Mouse (Mus musculus): Measurements from ENCODE around the gene Phldb2.
A peak's percentile ranks its signal among the peaks of the same experiment; 100 is the strongest.

Gene Phldb2

DNA sequence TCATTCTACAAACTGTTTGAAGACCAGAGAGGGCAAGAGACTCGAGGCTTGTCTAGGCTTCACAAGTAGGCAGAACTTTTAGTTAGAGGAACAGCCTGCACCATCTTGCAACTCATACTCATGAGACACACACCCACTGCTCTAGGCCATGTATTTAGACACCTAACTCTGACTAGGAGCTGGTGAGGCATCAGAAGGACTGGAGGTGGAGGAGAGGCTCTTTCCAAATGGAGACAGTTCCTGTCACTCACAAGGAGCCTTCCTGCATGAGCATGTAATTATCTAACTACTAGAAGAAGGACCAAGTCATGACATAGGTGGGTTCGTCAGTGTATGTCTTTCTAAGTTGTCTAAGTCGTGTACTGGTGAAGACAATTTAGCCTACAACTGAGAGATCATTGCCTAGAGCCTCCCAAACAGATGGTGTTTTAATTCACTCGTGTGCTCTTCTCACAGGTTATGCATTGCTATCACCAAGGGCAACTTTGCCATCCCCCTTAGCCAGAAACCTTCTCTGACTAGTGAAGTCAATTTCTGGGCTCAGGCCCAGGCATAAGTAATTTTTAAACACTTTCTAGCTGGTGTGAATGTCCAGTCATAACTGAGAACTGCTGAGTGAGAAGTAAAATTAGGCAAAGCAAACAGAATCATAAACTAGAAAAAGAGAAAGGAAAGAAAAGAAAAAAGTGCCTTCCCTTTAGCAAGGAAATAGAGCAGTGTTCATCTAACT, 62.8 kb downstream of the Phldb2 start:
- no peak for DNase-seq

DNA sequence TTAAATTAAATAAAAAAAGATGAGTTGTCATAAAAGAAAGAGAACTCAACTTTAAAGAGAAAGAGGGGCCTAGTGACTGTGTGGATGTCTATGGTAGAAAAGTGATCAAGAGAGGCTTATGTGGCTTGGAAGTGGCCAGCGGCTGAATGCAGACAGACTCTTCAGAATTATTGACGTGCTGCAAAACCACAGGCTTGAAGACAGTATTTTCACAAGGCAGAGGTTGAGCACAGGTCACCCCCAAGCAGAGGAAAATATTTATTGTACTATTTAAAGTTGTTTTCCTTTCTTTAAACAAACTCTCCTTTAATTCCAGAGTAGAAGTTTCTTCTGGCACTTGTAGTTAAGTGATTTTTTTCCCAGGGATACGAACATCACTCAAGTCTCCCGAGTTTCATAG, 63.8 kb downstream of the Phldb2 start:
- peak; percentile 77 to 81 for DNase-seq

DNA sequence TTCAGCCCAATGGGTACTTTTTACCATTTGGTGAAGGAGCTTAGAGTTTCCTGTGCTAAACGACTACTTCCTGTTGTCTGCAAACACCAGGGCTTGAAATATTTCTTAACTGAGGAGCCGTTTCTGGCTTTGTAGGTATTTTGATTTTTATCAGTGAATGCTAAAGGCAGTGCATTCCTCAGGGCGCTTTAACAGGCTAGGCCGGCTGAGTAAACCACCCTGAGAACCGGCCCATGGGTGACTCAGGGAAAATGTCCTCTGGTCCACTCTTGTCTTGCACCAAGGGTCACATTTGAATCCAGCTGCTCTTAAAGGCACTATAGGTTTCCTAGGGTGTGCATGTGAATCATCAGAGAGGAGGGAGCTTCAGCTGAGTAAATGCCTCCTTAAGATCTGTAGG, 66.8 kb downstream of the Phldb2 start:
- DNase-seq = peak; percentile 34 to 48

DNA sequence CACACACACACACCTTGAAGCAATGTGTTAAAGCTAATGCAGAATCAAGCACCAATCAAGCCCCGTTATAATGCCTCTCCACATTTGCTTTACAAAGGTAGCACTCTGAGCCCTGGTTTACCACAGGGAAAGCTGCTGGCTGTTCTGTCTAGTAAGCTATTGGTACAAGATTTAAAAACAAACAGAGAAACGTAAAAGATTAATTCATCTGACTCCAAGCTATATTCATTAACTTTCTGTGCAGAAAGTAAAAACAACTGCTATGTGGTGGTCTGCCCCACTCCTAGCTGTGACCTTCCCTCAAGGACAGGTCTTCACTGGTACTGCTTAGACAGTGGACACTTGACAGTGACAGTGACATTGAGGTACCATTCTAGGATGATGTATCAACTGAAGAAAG, 69.2 kb downstream of the Phldb2 start:
- no peak for DNase-seq

DNA sequence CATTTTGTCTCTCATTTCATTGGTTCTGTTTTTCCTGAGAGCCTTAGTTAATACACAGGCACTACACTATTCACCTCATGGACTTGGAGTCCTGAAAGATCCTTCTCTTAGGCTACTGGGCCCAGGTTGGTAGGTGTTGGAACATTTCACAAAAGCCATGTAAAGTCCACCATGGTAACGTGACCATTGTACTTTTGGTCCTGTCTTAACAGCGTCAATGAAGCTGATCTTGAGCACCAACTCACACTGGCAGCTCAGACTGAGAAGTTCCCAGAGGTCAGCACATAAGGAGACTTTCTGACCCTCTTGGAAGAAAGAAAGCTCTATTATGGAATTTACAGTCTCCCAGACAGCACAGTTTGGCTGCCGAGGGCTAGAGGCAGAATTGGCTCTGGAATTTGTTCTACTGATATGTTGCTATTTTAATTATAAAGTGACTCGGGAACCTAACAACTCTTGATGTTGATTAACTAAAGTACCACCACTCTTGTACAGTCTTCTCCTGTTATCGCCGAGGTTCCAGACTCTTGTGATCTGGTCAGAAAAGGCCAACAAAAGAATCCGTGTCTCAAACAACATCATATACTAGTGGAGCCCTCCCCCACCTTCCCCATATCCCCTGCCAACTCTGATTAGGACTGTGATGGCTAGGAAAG, 72.1 kb downstream of the Phldb2 start:
- DNase-seq = no peak

DNA sequence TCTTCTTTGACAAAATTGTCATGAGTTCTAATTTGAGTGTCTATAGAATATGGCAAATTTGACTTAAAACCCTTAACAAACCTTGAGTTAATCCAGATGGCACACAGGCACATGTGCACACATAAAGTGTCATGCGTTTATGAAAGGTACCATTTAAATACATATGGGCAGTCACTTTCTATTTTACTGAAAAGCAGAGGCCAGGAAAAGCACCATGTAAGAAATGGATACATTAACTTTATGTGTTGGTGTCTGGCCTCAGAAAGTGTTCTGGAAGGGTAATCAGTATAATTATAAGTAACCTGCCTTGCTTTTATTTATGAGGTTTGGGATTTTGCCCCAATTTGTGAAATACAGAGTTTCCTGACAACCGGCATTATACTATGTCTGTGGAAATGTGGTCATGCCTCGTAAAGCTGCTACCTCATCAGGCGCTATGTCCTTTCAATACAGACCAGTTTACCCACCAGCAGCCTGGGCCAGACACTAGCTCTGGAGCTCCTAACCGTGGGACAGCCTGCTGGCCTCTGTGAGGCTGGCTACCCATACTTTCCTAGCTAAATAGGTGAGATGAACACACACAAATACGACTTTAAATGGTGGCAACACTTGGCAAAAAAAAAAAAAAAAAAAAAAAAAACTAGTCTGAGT, 73.2 kb downstream of the Phldb2 start:
- DNase-seq = no peak

DNA sequence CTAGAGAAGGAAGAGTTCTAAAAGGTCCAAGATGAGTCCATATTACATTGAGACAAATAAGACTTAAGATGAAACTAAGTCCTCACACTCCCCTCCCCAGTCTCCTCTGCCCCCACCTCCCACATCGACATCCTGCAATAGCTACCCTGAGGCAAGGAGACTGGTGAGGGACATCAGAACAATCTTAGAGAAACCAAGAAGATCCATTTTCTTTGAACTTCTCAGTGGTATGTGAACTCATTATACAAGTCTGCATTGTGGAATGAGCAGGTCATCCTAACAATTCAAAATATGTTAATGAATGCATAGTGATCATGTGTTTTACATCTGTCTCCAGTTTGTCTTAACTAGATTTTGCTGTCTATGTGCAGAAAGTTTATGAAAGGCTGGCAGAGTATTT, 75.7 kb downstream of the Phldb2 start:
- no peak for DNase-seq

DNA sequence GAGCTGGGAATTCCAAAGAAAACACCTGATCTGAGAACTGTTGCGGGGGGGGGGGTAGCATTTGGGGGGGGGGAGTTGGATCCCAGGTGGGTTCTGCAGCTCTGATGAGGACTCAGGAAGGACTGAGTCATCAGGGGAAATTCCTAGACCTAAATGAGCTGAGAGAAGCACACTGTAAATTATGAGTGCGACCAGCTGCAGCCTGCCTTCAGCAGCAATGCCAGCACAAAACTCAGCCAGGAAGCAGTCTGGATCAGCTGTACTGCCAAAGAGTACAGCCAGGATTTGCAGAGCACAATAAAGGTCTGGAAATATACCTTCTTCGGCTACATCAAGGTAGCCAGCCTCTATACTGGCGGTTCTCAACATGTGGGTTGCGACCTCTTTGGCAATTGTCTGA, 76.2 kb downstream of the Phldb2 start:
- DNase-seq = no peak

DNA sequence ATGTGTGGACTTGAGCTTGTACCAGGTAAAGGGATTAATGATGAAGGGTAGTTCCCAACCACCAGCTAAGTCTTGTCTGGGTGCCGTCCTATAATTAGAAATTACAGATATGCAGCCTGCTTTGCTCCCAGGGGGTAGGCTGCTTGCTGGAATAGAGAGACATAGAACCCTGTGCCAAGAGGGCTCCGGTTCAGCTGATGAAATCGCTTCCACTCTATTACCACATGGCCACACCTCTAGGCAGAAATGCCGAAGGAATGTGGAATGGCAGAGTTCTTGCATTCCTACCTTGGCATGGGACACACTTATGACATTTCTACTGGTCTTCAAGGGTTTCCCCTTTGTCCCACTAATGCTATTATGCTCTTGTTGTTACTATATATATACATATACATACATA, 80.0 kb downstream of the Phldb2 start:
- peak; percentile 79 to 88 for DNase-seq

DNA sequence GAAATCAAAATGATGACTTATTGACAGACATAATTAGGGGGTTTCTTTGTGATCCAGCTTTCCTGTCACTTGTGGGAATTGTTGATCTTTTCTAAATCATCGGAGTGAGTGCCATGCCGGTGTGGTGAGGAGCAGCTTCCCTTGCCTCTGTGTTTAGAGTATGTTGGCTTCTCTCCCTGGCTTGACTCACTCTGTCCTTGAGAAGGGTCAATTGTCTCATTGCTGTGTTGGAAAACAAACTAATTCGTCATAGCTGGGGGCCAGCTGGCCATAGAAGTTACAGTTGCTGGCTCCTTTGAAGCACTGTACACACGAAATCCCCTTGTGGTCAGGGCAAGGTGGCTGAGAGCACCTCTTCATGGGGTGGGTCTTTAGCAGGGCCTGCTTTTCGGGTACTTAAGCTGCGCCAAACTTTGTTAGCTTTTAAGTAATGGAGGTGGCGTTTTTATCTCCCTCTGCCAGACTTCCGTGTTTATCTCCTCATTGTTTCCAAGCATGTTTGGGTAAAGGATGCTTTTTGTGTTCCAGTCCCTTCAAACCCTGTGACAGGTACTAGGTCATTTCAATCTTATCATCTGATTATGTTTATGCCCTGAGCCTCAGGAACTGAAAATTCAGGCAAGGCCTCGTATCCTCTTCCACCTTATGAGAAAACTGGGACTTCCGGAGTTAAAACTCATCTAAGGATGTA, 82.0 kb downstream of the Phldb2 start:
- peak; percentile 63 to 81 for DNase-seq

DNA sequence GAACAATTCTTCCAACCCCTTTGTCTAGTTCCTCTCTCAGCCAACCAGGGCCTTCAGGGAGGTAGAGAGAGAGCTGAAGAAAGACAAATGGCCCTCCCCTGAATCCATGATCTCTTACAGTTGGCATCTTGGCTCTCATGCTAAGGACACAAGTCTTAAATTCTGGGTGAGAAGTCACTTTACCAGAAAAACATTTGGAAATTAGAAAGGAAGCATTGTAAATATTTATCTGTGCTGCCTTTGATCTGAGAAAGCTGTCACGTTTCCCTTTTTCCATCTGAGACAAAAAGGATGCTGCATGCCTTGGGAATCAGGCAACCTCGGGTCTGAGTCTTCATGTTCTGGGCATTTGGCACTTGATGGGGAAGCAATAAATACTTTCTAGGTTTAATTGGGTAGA, 82.7 kb downstream of the Phldb2 start:
- DNase-seq = peak in 1 of 2 experiments; percentile 9

DNA sequence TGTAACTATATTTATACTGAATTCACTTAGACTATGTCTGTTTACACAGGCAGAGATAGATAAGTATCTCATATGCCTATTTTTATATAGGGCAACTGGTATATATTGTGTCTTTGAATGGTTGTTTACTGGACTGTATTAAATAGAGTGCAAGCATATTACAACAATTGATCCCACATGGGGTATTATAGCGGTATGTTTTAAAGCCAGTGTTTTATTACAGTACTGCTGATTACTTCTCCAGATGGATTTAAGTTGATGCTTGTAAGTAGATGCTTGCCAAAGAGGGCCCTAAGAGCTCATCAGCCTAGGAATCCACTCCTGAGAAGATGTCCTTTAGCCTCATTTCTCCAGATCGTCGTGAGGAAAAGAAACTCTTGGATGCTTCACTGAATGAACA, 84.4 kb downstream of the Phldb2 start:
- DNase-seq = no peak

DNA sequence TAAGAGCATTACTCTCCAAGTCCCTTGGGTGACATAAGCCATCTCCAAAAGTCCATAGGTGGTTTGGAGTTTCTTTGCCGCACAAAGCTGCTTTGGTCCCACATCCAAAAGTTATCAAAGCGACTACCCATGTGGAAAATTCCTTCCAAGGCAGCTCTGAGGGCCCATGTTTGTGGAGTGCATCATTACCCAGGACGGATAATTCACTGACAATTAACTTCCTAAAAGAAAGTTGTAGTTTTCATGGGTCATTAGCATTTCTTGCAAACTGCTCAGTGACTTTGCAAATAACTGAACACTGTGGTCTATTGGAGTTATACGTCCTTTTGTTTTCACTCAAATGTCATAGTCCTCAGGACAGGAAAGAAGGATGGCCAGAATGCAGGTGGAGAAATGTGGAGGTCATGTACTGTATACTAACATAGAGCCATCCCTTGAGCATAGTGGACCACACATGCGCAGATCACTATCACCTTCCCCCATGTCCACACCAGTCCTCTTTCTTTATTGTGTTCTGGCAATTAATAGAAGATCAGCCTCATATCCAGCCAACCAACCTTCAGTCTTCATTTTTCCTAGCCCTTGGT, 96.0 kb downstream of the Phldb2 start:
- no peak for DNase-seq

DNA sequence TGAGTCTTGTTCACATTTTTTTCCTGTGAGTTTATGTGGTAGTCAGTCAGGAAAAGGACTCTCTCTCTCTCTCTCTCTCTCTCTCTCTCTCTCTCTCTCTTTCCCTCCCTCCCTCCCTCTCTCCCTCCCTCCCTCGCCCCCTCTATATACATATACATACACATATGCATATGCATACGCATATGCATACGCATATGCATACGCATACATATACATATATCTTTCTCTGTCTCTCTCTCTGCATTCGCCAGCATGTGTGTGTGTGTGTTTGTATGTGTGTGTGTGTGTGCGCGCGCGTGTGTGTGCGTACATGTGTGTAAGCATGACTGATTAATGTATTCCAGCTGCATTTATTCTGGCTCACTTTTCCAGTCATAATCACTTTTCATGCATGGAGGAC, 98.9 kb downstream of the Phldb2 start:
- DNase-seq = no peak

DNA sequence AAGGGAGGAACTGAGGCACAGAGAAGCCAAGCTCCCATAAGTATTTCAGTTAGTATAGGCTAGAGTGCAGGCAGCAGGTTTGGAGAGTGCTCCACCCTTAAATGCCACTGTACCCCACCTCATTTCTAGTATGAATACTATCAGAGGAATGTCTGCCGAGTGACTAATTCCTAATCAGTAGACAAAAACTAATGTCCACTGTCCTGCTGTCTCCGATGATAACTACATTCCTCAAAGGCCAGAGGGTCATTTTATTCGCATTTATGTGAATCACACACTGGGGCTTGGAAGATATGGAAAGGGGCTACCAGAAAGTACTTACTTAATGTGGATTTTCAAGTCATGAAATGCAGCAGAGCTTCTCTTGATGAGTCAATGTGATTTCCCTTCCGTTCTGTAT, 104.4 kb downstream of the Phldb2 start:
- DNase-seq = no peak

DNA sequence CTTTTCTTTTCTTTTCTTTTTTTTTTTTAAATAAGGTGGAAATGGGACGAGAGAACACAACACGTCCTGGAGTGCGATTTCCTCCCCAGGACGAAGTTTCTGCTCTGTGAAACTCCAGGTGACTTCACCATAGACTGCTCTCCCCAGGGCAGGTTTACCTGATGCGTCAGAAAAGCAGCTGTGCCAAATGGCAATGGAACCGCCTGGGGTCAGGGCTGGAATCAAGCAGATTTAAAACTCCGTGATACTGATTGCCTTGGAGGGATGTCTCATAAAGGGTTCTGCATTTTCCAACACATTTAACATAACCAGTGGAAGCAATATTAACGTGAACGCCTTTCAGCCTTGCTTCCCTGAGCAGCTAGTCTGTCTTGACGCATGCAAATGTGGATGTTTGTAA, 108.5 kb downstream of the Phldb2 start:
- DNase-seq = peak in 1 of 2 experiments; percentile 36

DNA sequence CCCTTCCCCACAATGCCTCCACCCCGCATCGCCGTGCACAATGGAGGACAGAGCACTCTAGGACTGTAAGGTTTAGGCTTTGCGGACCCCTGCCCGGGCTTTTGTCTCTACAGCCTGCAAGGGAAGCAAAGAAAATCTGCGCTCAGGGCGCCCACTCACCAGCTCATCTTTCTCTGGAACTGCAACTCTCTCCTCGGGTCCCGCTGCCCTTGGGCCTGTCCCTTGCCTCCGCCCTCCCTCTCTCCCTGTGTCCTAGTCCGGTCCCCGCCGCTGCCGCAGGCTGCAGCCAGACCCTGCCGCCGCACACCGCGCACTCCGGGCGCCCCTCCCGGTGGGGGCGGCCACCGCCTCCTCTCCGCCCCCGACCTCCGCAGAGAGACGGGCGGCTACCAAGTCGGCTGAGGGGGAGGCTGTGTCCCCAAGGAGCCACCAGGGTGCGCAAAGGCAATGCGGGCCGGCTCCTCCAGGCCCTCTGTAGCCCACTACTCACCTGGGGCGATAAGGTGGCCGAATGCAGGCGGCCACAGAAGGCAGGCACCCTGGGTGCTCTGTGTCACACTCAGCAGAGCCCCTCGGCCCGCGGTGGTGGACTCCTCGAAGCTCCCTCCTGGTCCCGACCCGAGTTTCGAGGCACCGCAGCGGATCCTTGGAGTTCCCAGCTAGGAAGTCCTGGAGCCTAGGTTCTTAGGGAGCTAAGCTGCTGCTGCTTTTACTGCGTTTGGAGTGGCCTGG, 109.2 kb downstream of the Phldb2 start:
- DNase-seq = peak; percentile 90 to 92

DNA sequence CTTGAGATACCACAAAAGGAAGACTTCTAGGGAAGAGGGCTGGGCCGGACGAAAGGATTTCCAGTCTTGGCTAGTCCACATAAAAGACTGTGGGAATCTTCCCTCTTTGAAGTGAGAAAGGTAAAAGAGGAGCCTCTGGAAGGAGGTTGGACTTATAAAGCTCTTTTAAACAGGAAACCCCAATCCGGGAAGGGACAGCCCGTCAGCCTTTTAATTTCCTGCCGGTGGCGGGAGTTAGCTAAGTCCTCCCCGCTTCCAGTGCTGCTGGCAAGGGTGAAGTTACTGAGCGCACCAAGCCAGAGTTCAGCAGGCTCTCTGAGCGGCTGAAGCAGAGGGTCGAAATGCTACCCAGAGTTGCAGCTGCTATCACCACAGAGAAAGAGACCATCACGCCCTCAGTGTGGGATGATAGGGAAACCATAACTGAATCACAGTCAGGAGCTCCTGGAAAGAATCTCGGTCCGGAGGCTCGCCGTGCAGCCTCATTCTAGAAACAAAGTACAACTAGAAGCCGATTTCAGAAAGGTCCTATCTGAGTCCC, 110.0 kb downstream of the Phldb2 start:
- peak; percentile 63 to 68 for DNase-seq

DNA sequence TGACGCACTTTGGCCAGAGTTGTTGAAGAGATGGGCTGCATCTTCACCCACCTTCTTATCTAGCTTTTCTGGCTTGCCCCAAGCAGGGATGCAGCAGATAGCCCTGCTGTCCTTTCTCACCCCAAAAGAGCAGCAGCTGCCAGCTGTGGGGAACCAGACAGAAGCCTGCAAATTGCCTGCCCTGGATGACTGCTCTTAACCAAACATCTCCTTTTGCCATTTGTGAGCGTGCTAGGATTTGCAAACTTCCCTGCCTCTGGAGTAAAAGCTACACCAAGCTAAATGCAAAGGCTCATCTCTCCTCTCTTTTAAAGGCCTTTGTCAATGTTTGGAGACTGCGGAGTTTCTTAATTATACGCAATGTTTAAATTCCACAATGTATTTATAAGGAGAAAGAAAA, 111.0 kb downstream of the Phldb2 start:
- DNase-seq = no peak

DNA sequence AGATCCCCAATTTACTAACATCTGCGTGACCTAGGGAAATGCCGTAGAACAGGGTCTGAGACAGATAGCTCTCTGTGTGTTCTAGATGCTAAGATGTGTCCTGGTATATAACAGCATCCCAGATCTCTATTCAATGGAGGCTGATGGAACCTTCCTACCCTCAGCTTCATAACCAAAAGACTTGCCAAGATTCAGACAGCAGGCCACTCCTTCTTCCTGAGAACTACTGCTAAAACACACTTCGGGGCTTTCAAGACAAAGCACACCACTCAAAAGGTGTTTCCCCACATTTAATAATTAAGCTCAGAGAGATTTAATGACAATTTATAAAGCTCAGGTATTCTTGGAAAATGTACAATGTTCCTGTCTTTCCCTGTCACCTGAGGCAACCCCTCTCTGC, 111.6 kb downstream of the Phldb2 start:
- DNase-seq = no peak

DNA sequence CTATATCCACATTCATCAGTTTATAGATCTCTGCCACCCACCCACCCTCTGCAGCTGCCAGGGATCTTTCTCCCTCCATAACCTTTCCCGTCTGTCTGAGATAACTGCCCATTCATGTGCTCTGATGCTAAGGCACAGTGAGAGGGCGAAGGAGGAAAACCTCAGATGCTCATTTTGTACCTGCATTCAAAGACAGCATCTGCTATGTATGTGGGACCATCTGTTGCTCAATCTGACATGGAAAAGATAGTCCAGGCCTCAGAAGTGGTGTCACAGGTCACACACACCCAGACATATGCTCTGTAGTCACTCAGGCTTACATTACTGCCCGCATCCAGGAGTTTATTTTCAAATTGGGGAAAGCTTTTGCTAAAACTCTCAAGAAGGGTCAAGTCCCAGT, 112.4 kb downstream of the Phldb2 start:
- no peak for DNase-seq
